Mouse (Mus musculus) heart, adult 18-20 months (tissue): ENCODE measurements around the gene Lyrm1. TPM values are rescaled to one million over a fixed set of nuclear protein-coding genes. Genes with fewer than 3 reads are reported as not detected.

Source experiments
- DNase-seq, 2 experiments: peaks; one replicate each; pipeline ENCODE4 v3.0.0; 2021 to 2022; ENCODE audit warnings: mixed read lengths in 1 of 2
- total RNA-seq, 2 experiments: library from RNA; stranded (reverse); gene quantifications; 2 replicates each; pipeline ENCODE4 v1.2.3; 2021

The Lyrm1 gene
- total RNA-seq, 2 experiments from 2014 or later = 7.2 to 9.6 TPM

- no peak for DNase-seq
Measured at GRCm38 (mm10) chr7:119887887-119888286, 7.8 kb upstream of the Lyrm1 start.

- no peak for DNase-seq
Measured at GRCm38 (mm10) chr7:119892198-119892597, 3.5 kb upstream of the Lyrm1 start.

GRCm38 (mm10) chr7:119892742-119893141 is 2.9 kb upstream of the Lyrm1 start:
- no peak for DNase-seq

GRCm38 (mm10) chr7:119894818-119895544 is 680 bp upstream of the Lyrm1 start:
- DNase-seq = no peak

GRCm38 (mm10) chr7:119897521-119898109 is 2.0 kb downstream of the Lyrm1 start:
- DNase-seq = no peak

GRCm38 (mm10) chr7:119898247-119898856 is 2.7 kb downstream of the Lyrm1 start:
- no peak for DNase-seq

GRCm38 (mm10) chr7:119899386-119900057 is 3.9 kb downstream of the Lyrm1 start:
- DNase-seq = peak in 1 of 2 experiments; percentile 37

GRCm38 (mm10) chr7:119906523-119907215 is 11.0 kb downstream of the Lyrm1 start:
- no peak for DNase-seq

- DNase-seq = no peak
Measured at GRCm38 (mm10) chr7:119911727-119912126, 16.1 kb downstream of the Lyrm1 start.

GRCm38 (mm10) chr7:119920457-119920856 is 24.8 kb downstream of the Lyrm1 start:
- DNase-seq = peak; percentile 27 to 52

- DNase-seq = no peak
Measured at GRCm38 (mm10) chr7:119921054-119921453, 25.4 kb downstream of the Lyrm1 start.

- no peak for DNase-seq
Measured at GRCm38 (mm10) chr7:119928783-119929440, 33.3 kb downstream of the Lyrm1 start.

- no peak for DNase-seq
Measured at GRCm38 (mm10) chr7:119936321-119936720, 40.7 kb downstream of the Lyrm1 start.

GRCm38 (mm10) chr7:119937036-119937435 is 41.4 kb downstream of the Lyrm1 start:
- no peak for DNase-seq

GRCm38 (mm10) chr7:119941569-119941968 is 45.9 kb downstream of the Lyrm1 start:
- peak; percentile 72 to 82 for DNase-seq

- no peak for DNase-seq
Measured at GRCm38 (mm10) chr7:119954047-119954446, 58.4 kb downstream of the Lyrm1 start.

- DNase-seq = no peak
Measured at GRCm38 (mm10) chr7:119957421-119957820, 61.8 kb downstream of the Lyrm1 start.

GRCm38 (mm10) chr7:119959091-119959490 is 63.4 kb downstream of the Lyrm1 start:
- no peak for DNase-seq

GRCm38 (mm10) chr7:119959491-119959890 is 63.8 kb downstream of the Lyrm1 start:
- DNase-seq = peak in 1 of 2 experiments; percentile 28

- peak; percentile 53 to 63 for DNase-seq
Measured at GRCm38 (mm10) chr7:119960006-119960405, 64.3 kb downstream of the Lyrm1 start.

- peak; percentile 16 to 30 for DNase-seq
Measured at GRCm38 (mm10) chr7:119960546-119960945, 64.9 kb downstream of the Lyrm1 start.

GRCm38 (mm10) chr7:119961107-119961506 is 65.4 kb downstream of the Lyrm1 start:
- peak; percentile 89 to 92 for DNase-seq
